Mouse (Mus musculus) limb, embryonic 13.5 days (tissue): ENCODE data around the gene Oog4. TPM values are rescaled to one million over a fixed set of nuclear protein-coding genes. Genes with fewer than 3 reads are reported as not detected.
"Not testable (repeated sequence)": the region's sequence is repeated elsewhere in the genome, so short reads cannot be mapped to it uniquely, and the experiment has no call there.

Source experiments
- ATAC-seq: fragments of 200-750 bp; cut with Nextera tagmentation; 2 replicates; pipeline ENCODE4 v1.8.0; 2017; ENCODE audit warnings: low read depth, moderate number of reproducible peaks, moderate TSS enrichment; ENCODE audit not compliant: low FRiP score
- H3K27ac ChIP-seq: fragments of 300-500 bp; sonication (generic); 2 replicates; pipeline ENCODE4 v1.5.1; 2015; ENCODE audit warnings: inconsistent platforms, mild to moderate bottlenecking, moderate library complexity
- H3K27me3 ChIP-seq: fragments of 300-500 bp; sonication (generic); 2 replicates; pipeline ENCODE4 v1.6.1; 2015; ENCODE audit warnings: mild to moderate bottlenecking, inconsistent platforms
- H3K36me3 ChIP-seq: fragments of 300-500 bp; sonication (generic); 2 replicates; pipeline ENCODE4 v1.6.1; 2015; ENCODE audit warnings: inconsistent platforms, mild to moderate bottlenecking, moderate library complexity
- H3K4me1 ChIP-seq: fragments of 300-500 bp; sonication (generic); 2 replicates; pipeline ENCODE4 v1.6.1; 2015; ENCODE audit warnings: inconsistent platforms
- H3K4me2 ChIP-seq: fragments of 300-500 bp; sonication (generic); replicated peaks from 2 replicates; pipeline ENCODE4 v1.6.1; 2015; ENCODE audit warnings: inconsistent platforms, mild to moderate bottlenecking, moderate library complexity
- H3K4me3 ChIP-seq: fragments of 300-500 bp; sonication (generic); 2 replicates; pipeline ENCODE4 v1.5.1; 2015; ENCODE audit warnings: moderate library complexity, mild to moderate bottlenecking, inconsistent platforms
- H3K9ac ChIP-seq: fragments of 300-500 bp; sonication (generic); 2 replicates; pipeline ENCODE4 v1.6.1; 2015; ENCODE audit warnings: mild to moderate bottlenecking, inconsistent platforms
- H3K9me3 ChIP-seq: fragments of 300-500 bp; sonication (generic); 2 replicates; pipeline ENCODE4 v1.6.1; 2016; ENCODE audit warnings: inconsistent platforms
- WGBS: fragments of 180-500 bp; shearing (Covaris S2); methylation state at CpG from one replicate; pipeline ENCODE4 v1.1.7; 2015; 5-methylcytosine and 5-hydroxymethylcytosine counted together
- polyA plus RNA-seq: library from polyadenylated mRNA; unstranded; fragments of >200 nt; fragmentation: Nextera tagmentation; extraction: Ambion mirVana; gene quantifications from 2 replicates; pipeline ENCODE4 v1.2.1, GENCODE M21; 2015

Gene Oog4
- polyA plus RNA-seq = not detected in 2 replicates

DNA sequence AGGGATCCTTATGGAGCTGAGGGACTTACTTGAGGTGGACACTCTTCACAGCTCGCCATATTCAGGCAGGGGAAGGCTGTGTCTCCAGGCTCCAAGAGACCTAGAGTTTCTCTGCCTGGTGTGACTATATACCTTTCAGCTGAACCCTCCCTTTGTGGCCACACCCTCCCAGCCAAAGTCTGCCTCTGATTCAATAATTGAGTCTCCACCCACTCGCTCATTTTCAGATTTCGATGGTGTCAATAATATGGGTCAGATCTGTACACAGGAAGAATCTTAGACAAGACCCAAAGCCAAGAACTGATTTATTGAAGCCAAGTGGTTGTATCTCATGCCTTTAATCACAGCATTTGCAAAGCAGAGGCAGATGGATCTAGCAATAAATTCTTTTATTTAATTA, at the start of gene Oog4:
TSS of gene Oog4 (minus strand) at position 101 of the 400 bp plus-strand sequence.
- no peak within 1 kb of the TSS for H3K4me3 ChIP-seq
- no peaks in the 10 kb centered on the region for H3K36me3 ChIP-seq
- 87% methylated on average over 3 of the region's 3 CpGs for whole genome bisulfite sequencing
- no peaks in the 10 kb centered on the region for H3K9me3 ChIP-seq
- H3K27me3 ChIP-seq = no peaks in the 10 kb centered on the region
- H3K4me2 ChIP-seq = no peak within 1 kb of the TSS
- H3K9ac ChIP-seq = no peak within 1 kb of the TSS
- H3K27ac ChIP-seq = no peak within 1 kb of the TSS
- no peaks in the 10 kb centered on the region for H3K4me1 ChIP-seq
- ATAC-seq = no peak

DNA sequence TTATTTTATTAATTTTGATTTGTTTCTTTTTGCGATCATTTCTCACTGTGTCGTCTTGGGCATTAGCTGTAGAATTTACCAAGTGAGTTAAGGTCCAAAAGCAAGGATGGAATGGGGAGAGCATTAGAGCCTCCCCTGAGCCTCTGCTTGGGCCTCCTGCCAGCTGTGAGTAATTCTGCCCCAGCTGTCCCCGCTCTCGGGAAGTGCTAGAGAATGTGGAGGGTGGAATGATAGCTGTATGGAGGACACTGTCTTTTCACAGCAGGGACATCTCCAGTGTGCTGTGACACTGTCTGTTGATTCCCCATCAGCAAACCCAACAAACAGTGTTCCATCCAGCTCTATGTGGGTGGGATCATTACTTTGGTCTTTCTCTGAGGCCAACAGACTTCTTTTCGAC, 23.4 kb downstream of the Oog4 start:
- not testable (repeated sequence) for H3K27me3 ChIP-seq, H3K4me3 ChIP-seq, ATAC-seq, H3K9me3 ChIP-seq, H3K36me3 ChIP-seq, H3K4me2 ChIP-seq, H3K4me1 ChIP-seq, H3K9ac ChIP-seq, H3K27ac ChIP-seq
- WGBS = 50% methylated on average over 5 of the region's 5 CpGs

DNA sequence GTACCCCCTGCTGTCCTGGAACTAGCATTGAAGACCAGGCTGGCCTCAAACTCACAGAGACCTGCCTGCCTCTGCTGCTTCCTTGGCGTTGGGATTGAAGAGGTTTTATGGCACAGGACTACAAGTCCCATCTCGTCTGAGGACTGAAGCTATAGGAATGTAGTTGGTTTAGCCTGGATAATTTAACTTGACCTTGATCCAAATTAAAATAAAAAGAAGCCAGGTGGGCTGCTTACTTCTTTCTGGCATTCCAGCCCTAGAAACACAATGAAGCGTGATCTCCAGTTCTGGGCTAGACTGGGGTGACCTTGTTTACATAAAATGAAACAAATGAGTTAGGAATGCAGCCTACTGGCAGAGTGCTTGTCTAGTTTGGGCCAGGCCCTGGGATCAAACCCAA, 36.0 kb downstream of the Oog4 start:
- H3K9ac ChIP-seq = no peak overlapping the region
- ATAC-seq = no peak
- no peaks in the 10 kb centered on the region for H3K27me3 ChIP-seq
- no peaks in the 10 kb centered on the region for H3K9me3 ChIP-seq
- H3K4me1 ChIP-seq = 0 out of 2 replicates have a peak, but pooled peaks cover 4% of the 10 kb centered on the region
- no peak overlapping the region for H3K27ac ChIP-seq
- no peak overlapping the region for H3K4me2 ChIP-seq
- H3K36me3 ChIP-seq = peaks cover 50% of the 10 kb centered on the region
- H3K4me3 ChIP-seq = no peak overlapping the region
- WGBS = 92% methylated on average over 3 of the region's 3 CpGs

DNA sequence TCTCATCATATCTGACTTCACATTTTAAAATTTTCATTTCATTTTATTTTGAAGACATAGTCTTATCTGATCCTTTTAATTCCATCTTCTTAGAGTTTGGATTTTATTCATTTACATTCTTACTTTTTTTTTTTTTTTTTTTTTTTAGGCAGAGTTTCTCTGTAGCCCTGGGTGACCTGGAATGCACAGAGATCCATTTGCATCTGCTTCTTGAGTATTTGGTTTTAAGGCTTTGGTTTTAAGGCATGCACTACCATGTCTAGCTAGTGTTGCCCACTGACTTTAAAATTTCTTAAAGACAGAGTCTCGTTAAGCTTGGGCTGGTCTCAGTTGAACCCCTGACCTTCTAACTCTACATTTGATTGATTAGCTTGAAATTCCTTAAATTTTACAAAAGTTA, 36.5 kb downstream of the Oog4 start:
- no peaks in the 10 kb centered on the region for H3K27me3 ChIP-seq
- H3K4me2 ChIP-seq = no peak overlapping the region
- no peak for ATAC-seq
- H3K27ac ChIP-seq = no peak overlapping the region
- H3K36me3 ChIP-seq = peaks cover 45% of the 10 kb centered on the region
- WGBS = 93% methylated on average over 1 of the region's 1 CpGs
- no peak overlapping the region for H3K9ac ChIP-seq
- 0 out of 2 replicates have a peak, but pooled peaks cover 4% of the 10 kb centered on the region for H3K4me1 ChIP-seq
- no peak overlapping the region for H3K4me3 ChIP-seq
- H3K9me3 ChIP-seq = no peaks in the 10 kb centered on the region

DNA sequence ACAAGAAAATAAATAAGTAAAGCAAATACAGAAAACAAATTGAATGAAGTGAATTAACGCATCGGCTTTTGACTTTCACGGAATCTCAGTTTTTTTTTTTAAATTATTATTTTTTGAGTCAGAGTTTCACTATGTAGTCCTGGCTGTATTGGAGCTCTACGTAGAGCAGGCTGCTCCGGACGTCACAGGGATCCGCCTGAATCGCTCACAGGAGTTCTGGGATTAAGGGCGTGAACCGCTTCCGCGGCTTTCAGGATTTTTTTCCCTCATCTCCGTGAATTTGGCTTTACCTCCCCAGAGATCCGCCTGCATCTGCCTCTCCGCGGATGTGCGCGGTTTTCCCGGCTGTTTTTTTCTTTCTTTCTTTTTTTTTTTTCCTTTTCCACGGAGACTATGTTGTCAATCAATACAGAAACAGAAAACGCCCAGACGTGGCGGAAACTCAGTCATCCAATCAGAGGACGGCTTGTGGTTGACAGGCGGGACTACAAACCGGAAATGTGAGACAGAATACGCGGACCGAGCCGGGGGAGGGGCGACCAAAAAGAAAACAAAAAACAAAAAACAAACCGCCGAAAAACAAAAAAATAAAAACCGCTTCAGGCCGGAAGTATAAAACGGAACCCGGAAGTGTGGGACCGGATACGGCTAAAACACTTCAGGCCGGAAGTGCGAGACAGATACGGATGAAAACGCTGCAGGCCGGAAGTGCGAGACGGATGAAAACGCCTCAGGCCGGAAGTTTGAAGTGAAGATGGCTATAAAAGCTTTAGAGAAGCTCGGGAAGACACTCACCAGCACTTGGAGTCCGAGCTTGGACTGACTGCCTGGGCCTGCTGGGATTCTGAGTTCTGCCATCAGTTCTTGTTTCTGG, 37.7 kb downstream of the Oog4 start, which contains the start of gene Pramef8:
TSS of gene Pramef8 (plus strand) at position 208 of the 874 bp plus-strand sequence.
- Histone ChIP-seq H3K27ac (peak within 1 kb of the TSS; percentile 83), H3K27me3 (no peaks in the 10 kb centered on the region), H3K9me3 (no peaks in the 10 kb centered on the region), H3K4me3 (peak within 1 kb of the TSS; percentile 58), H3K9ac (peak within 1 kb of the TSS; percentile 59), H3K4me1 (0 out of 2 replicates have a peak, but pooled peaks cover 4% of the 10 kb centered on the region), H3K36me3 (peaks cover 33% of the 10 kb centered on the region), H3K4me2 (peak within 1 kb of the TSS; percentile 55)
- under 1% methylated on average over 50 of the region's 50 CpGs for WGBS
- peak; percentile 96 for ATAC-seq

DNA sequence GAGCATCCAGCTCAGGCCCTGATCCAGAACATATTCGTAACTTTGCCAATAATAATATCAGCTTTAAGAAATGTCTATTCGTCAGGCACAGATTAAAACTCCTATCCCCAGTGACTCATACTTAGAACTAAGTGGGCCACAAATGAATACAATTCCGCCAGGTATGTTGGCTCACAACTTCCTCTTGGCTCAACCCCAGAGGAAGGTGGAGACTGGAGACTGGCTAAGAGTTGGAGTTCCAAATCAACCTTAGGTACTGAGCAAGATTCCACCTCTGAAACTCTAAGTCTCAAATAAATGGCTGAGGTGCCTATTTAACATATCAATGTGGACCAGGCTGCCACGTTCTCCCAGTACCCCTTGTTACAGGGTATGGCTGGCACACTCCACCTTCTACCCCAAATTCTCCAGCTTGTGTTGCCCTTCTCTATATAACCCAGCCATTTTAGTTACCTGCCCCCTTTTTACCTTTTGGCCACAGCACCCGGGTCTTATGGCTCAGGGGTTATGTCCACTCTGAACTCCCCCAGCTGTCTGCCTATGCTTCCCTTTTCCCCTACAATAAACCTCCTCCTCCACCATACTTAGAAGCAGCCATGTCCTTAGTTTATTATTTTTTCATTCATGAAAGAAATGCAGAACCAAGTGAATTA, 38.4 kb downstream of the Oog4 start:
- Histone ChIP-seq H3K27me3 (no peaks in the 10 kb centered on the region), H3K9ac (0 out of 2 replicates have a peak overlapping the region, but pooled peaks have one; percentile 5), H3K9me3 (no peaks in the 10 kb centered on the region), H3K27ac (no peak overlapping the region), H3K4me3 (peak overlapping the region; percentile 58), H3K4me1 (0 out of 2 replicates have a peak, but pooled peaks cover 4% of the 10 kb centered on the region), H3K4me2 (peak overlapping the region; percentile 55), H3K36me3 (peaks cover 26% of the 10 kb centered on the region)
- ATAC-seq = no peak
- 74% methylated on average over 5 of the region's 5 CpGs for WGBS

DNA sequence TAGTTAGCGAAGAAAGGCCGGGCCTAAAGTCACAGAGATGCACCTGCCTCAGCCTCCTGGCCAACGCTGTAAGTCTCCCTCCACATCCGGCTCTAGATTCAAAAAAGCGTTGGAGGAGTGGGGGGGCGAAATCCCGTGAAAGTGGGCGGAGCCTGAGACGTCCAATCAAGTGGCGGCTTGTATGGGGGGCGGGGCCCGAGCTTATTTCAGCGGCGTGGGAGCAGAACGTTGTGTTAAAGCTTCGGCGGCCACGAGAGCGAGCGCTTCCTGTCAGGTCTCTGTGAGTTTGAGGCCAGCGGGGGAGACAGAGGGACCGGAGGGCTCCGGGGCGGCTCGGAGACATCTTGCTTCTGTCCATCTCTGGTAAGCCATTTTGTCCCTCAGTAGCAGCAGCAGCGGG, 55.9 kb downstream of the Oog4 start, which contains the start of gene Pramel1:
TSS of gene Pramel1 (plus strand) at position 248 of the 400 bp plus-strand sequence.
- ATAC-seq = no peak

DNA sequence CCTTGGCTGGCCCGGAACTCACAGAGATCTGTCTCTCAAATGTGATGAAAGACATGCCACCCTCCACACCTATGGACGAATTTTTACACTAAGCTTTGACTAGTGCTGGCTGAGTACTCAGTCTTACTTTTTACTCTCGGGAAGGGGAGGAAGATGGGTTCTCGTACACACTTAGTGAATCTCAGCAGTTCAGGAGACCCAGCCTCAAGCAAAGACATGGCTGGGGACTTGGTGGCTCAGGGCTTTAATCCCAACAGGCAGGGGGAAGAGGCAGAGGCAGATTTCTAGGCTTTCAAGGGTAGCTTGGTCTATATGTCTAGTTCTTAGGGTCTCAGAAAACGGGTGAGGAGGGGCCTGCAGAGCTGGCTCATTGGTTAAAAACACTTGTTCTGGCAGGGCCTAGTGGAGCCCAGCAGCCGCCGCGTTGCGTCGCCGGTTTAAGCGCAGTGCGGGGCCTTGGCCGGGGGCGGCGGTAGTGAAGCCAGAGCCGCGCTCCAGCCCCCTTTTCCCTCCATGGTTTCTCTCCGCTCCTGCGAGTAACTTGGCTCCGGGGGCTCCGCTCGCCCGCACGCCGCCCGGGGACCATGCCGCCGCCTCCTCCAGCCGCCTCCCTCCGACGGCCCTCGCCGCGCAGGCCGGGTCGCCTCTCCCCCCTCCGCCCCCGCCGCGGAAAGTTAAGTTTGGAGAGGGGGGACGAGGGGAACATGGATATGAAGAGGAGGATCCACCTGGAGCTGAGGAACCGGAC, 61.0 kb downstream of the Oog4 start:
- H3K27me3 ChIP-seq = no peaks in the 10 kb centered on the region
- peak overlapping the region; percentile 44 for H3K4me3 ChIP-seq
- WGBS = 9% methylated on average over 30 of the region's 43 CpGs
- H3K9ac ChIP-seq = peak overlapping the region; percentile 67
- no peak overlapping the region for H3K27ac ChIP-seq
- ATAC-seq = peak; percentile 89
- peak overlapping the region; percentile 63 for H3K4me2 ChIP-seq
- peaks cover 4% of the 10 kb centered on the region for H3K9me3 ChIP-seq
- H3K4me1 ChIP-seq = no peaks in the 10 kb centered on the region
- H3K36me3 ChIP-seq = no peaks in the 10 kb centered on the region

More for the DNA sequence above, 55.9 kb downstream of the Oog4 start, which contains the start of gene Pramel1:
- H3K4me1 ChIP-seq = no peaks in the 10 kb centered on the region
- H3K9ac ChIP-seq = no peak within 1 kb of the TSS
- H3K4me3 ChIP-seq = no peak within 1 kb of the TSS
- H3K27me3 ChIP-seq = no peaks in the 10 kb centered on the region
- peaks cover 7% of the 10 kb centered on the region for H3K9me3 ChIP-seq
- no peaks in the 10 kb centered on the region for H3K36me3 ChIP-seq
- WGBS = 78% methylated on average over 26 of the region's 26 CpGs
- H3K4me2 ChIP-seq = no peak within 1 kb of the TSS
- no peak within 1 kb of the TSS for H3K27ac ChIP-seq

Other genes with a start within 250 kb of the Oog4 start
- 17.4 and 18.0 TPM in 2 replicates for gene Prdm2, start 237.3 kb downstream of the Oog4 start, polyA plus RNA-seq
- gene Pdpn, start 150.8 kb downstream of the Oog4 start, polyA plus RNA-seq = 62.5 and 63.3 TPM in 2 replicates
- 1.0 TPM in 2 replicates for gene Lrrc38, start 100.6 kb downstream of the Oog4 start, polyA plus RNA-seq
- gene Pramel1, start 55.9 kb downstream of the Oog4 start, polyA plus RNA-seq = not detected in 2 replicates
- 22.3 and 24.3 TPM in 2 replicates for gene Pramef8, start 37.9 kb downstream of the Oog4 start, polyA plus RNA-seq
- not detected in 2 replicates for gene Gm13043, start 61.0 kb upstream of the Oog4 start, polyA plus RNA-seq
- gene Gm13040, start 85.6 kb upstream of the Oog4 start, polyA plus RNA-seq = not detected in 2 replicates
- not detected in 2 replicates for gene BC080695, start 101.4 kb upstream of the Oog4 start, polyA plus RNA-seq
- not detected in 2 replicates for gene Gm13057, start 101.4 kb upstream of the Oog4 start, polyA plus RNA-seq
- not detected in 2 replicates for gene Gm13083, start 164.7 kb upstream of the Oog4 start, polyA plus RNA-seq
- gene Gm13088, start 206.9 kb upstream of the Oog4 start, polyA plus RNA-seq = not detected in 2 replicates